Mouse (Mus musculus): ENCODE measurements at regions not wholly inside any gene's neighbourhood (a gene's known extent, or its start where the extent isn't known, plus 50 kb on each side); places are given as distances from the start of the nearest gene placed in this dataset.

DNA sequence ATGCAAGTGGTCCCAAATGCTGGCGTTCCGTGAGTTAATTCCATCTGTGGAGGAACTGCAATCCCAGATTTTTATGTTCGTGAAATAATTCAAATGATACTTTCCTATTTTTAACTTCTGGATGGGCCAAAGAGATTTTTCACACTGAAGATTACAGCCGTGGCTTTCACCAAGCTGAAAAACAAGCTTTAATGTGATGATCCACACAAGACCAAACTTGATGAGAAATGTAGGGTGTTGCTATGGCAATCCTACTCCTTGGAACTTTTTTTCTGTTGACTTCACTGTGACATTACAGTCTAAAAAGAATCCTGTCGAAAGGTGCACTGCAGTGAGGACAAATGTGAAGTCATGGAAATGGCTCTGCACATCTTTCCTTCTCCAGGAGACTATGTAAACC is 100.1 kb upstream of the Snx7 start:
- no peaks in the 10 kb centered on the region for H3K4me1 ChIP-seq (ENCODE audit: insufficient read depth, low read length)
- H3K27ac ChIP-seq = no peak overlapping the region
- ATAC-seq = no peak
- WGBS = 73% methylated on average over 5 of the region's 5 CpGs
- H3K27me3 ChIP-seq (ENCODE audit: insufficient read depth, low read length) = no peaks in the 10 kb centered on the region
- H3K36me3 ChIP-seq (ENCODE audit: insufficient read depth, low read length) = no peaks in the 10 kb centered on the region
- DNase-seq (ENCODE audit: low spot score) = no peak
- no peak overlapping the region for H3K4me3 ChIP-seq (ENCODE audit: low read length)
- no peak overlapping the region for H3K9ac ChIP-seq (replicated peaks; ENCODE audit: low read length)
- no peak overlapping the region for H3K4me2 ChIP-seq (ENCODE audit: low read depth, low read length)
- no peak for TF ChIP-seq CTCF (IDR thresholded peaks at IDR 0.05; ENCODE audit: low read depth)
- no peaks in the 10 kb centered on the region for H3K9me3 ChIP-seq (ENCODE audit: low read length)

DNA sequence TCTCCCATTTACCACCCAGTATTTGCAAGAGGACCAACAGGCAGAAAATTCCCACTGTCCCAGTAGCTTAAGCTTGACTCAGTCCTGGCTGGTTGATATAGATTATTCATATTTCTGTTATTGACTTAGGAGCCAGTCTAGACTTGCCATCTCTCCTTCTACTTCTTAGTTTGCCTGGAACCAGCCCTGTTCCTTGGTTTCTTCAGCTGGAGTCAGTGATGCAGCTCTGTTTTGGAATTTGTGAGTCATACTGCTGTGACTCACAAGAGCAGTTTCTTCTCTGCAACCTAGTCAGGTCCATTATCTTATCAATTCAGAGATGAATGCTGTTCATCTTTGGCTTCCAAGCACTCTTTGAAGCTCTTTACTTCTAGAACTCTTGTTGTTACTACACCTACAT is 69.7 kb upstream of the Snx7 start:
- DNase-seq (ENCODE audit: low spot score) (no peak), ATAC-seq (no peak)
- H3K27me3 ChIP-seq (ENCODE audit: insufficient read depth, low read length) = no peaks in the 10 kb centered on the region
- no peak overlapping the region for H3K9ac ChIP-seq (replicated peaks; ENCODE audit: low read length)
- H3K36me3 ChIP-seq (ENCODE audit: insufficient read depth, low read length) = no peaks in the 10 kb centered on the region
- no peak overlapping the region for H3K4me3 ChIP-seq (ENCODE audit: low read length)
- H3K27ac ChIP-seq = no peak overlapping the region
- no peak overlapping the region for H3K4me2 ChIP-seq (ENCODE audit: low read depth, low read length)
- H3K9me3 ChIP-seq (ENCODE audit: low read length) = no peaks in the 10 kb centered on the region
- TF ChIP-seq CTCF (IDR thresholded peaks at IDR 0.05; ENCODE audit: low read depth) = no peak
- no peaks in the 10 kb centered on the region for H3K4me1 ChIP-seq (ENCODE audit: insufficient read depth, low read length)

DNA sequence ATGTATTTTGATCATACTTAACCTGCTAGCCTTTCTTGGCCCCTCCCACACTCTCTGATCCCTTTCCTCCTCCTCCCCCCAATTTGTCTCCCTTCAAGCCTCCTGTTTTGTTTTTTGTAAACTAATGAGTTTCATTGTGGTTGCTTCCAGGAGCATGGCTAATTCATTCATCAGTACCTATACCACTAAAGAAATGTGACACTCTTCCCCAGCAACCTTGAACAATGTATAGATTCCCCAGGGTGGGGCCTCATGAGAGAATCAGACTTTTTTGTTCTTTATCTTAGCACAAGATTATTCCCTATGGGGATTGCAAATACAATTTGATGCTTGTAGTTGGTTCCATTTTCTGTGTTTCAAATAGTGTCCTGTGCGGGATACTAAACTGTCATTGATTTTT is 58.8 kb upstream of the Snx7 start:
- H3K9me3 ChIP-seq (ENCODE audit: low read length) = no peaks in the 10 kb centered on the region
- H3K27me3 ChIP-seq (ENCODE audit: insufficient read depth, low read length) = no peaks in the 10 kb centered on the region
- no peak overlapping the region for H3K4me3 ChIP-seq (ENCODE audit: low read length)
- no peak overlapping the region for H3K27ac ChIP-seq
- H3K9ac ChIP-seq (replicated peaks; ENCODE audit: low read length) = no peak overlapping the region
- DNase-seq (ENCODE audit: low spot score) (no peak), ATAC-seq (no peak)
- 42% methylated on average over 1 of the region's 1 CpGs for WGBS
- no peak overlapping the region for H3K4me2 ChIP-seq (ENCODE audit: low read depth, low read length)
- H3K36me3 ChIP-seq (ENCODE audit: insufficient read depth, low read length) = no peaks in the 10 kb centered on the region
- TF ChIP-seq CTCF (IDR thresholded peaks at IDR 0.05; ENCODE audit: low read depth) = no peak
- no peaks in the 10 kb centered on the region for H3K4me1 ChIP-seq (ENCODE audit: insufficient read depth, low read length)

All from hindbrain, postnatal 0 days (tissue).